Mouse (Mus musculus) forebrain, embryonic 16.5 days (tissue): ENCODE results near the gene Hist1h3f. TPM values are rescaled to one million over a fixed set of nuclear protein-coding genes. Genes with fewer than 3 reads are reported as not detected.
"Not testable (repeated sequence)": the region's sequence is repeated elsewhere in the genome, so short reads cannot be mapped to it uniquely, and the experiment has no call there.

Experiments
- ATAC-seq: fragments of 200-750 bp; cut with Nextera tagmentation; 2 replicates; pipeline ENCODE4 v1.8.0; 2017; ENCODE audit warnings: mild to moderate bottlenecking, moderate library complexity
- H3K27ac ChIP-seq: fragments of 300-500 bp; sonication (generic); 2 replicates; pipeline ENCODE4 v1.5.1; 2014; ENCODE audit warnings: low read length, control low read depth
- H3K27me3 ChIP-seq: fragments of 300-500 bp; sonication (generic); replicated peaks from 2 replicates; pipeline ENCODE4 v1.6.1; 2014; ENCODE audit warnings: low read length; ENCODE audit not compliant: control insufficient read depth, insufficient read depth
- H3K36me3 ChIP-seq: fragments of 300-500 bp; sonication (generic); 2 replicates; pipeline ENCODE4 v1.6.1; 2014; ENCODE audit not compliant: control insufficient read depth, insufficient read depth
- H3K4me1 ChIP-seq: fragments of 300-500 bp; sonication (generic); replicated peaks from 2 replicates; pipeline ENCODE4 v1.6.1; 2014; ENCODE audit warnings: low read length; ENCODE audit not compliant: control insufficient read depth, insufficient read depth
- H3K4me2 ChIP-seq: fragments of 300-500 bp; sonication (generic); 2 replicates; pipeline ENCODE4 v1.6.1; 2014; ENCODE audit warnings: mild to moderate bottlenecking, low read length, control low read depth
- H3K4me3 ChIP-seq: fragments of 300-500 bp; sonication (generic); replicated peaks from 2 replicates; pipeline ENCODE4 v1.5.1; 2014; ENCODE audit warnings: mild to moderate bottlenecking, low read length, control low read depth
- H3K9ac ChIP-seq: fragments of 300-500 bp; sonication (generic); replicated peaks from 2 replicates; pipeline ENCODE4 v1.6.1; 2014; ENCODE audit warnings: low read depth, low read length, control low read depth
- H3K9me3 ChIP-seq: fragments of 300-500 bp; sonication (generic); 2 replicates; pipeline ENCODE4 v1.6.1; 2016; ENCODE audit warnings: low read length; ENCODE audit not compliant: control insufficient read depth
- WGBS: fragments of 180-500 bp; shearing (Covaris S2); extraction: QIAGEN DNeasy Blood & Tissue Kit; methylation state at CpG from one replicate; pipeline ENCODE4 v1.1.7; 2014; 5-methylcytosine and 5-hydroxymethylcytosine counted together
- polyA plus RNA-seq: library from polyadenylated mRNA; unstranded; fragments of >200 nt; fragmentation: Nextera tagmentation; extraction: Ambion mirVana; gene quantifications from 2 replicates; pipeline ENCODE4 v1.2.1, GENCODE M21; 2015

Hist1h3f gene
- polyA plus RNA-seq, 1 experiment from 2014 or later: 0.30 TPM

- peak overlapping the region; percentile 55 for H3K4me3 ChIP-seq
- ATAC-seq: no peak
- peaks cover 36% of the 10 kb centered on the region for H3K4me1 ChIP-seq
- no peaks in the 10 kb centered on the region for H3K9me3 ChIP-seq
- H3K9ac ChIP-seq: peak overlapping the region; percentile 35
- peak overlapping the region; percentile 75 for H3K27ac ChIP-seq
- WGBS: under 1% methylated on average over 15 of the region's 15 CpGs
- peak overlapping the region; percentile 78 for H3K4me2 ChIP-seq
- H3K27me3 ChIP-seq: no peaks in the 10 kb centered on the region
- no peaks in the 10 kb centered on the region for H3K36me3 ChIP-seq
Observed at GRCm38 (mm10) chr13:23534368-23535131, 9.3 kb upstream of the Hist1h3f start.

DNA sequence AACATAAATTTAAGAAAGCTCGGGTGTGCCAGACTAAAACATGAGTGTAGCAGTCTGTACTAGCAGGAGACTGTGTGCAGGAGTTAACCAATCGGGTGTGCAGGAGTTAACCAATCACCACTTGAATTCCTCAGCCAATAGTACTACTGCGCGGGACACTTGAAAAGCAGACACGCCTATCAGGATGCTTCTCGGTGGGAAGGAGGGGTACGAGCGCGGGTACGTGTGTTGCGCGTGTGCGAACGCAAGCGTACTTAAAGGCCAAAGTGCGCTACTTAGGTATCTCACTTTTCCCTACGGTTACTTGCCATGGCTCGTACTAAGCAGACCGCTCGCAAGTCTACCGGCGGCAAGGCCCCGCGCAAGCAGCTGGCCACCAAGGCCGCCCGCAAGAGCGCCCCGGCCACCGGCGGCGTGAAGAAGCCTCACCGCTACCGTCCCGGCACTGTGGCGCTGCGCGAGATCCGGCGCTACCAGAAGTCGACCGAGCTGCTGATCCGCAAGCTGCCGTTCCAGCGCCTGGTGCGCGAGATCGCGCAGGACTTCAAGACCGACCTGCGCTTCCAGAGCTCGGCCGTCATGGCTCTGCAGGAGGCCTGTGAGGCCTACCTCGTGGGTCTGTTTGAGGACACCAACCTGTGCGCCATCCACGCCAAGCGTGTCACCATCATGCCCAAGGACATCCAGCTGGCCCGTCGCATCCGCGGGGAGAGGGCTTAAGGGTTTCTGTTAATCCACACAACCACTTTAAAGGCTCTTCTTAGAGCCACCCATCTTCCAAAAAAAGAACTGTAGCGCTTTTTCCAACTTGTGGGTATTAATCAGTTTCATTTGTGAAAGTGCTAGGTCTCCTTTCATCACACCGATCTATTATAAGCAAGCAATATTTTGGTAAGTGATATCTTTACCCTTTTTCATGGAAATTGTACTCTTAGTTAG, 8.4 kb upstream of the Hist1h3f start, which contains the start of gene Hist1h3g:
TSS of gene Hist1h3g (plus strand) at position 286 of the 939 bp plus-strand sequence.
- Histone ChIP-seq H3K4me2 (peak within 1 kb of the TSS; percentile 78), H3K4me1 (peaks cover 36% of the 10 kb centered on the region), H3K9ac (peak within 1 kb of the TSS; percentile 39), H3K27ac (peak within 1 kb of the TSS; percentile 75), H3K4me3 (peak within 1 kb of the TSS; percentile 55)
- ATAC-seq: peak; percentile 91
- H3K27me3 ChIP-seq, H3K36me3 ChIP-seq, H3K9me3 ChIP-seq: not testable (repeated sequence)
- under 1% methylated on average over 48 of the region's 62 CpGs for WGBS

GRCm38 (mm10) chr13:23536076-23536822, 7.6 kb upstream of the Hist1h3f start:
- Histone ChIP-seq H3K9ac (peak overlapping the region; percentile 39; the same call in 1 of the 2 replicates), H3K4me3 (peak overlapping the region; percentile 30), H3K36me3 (no peaks in the 10 kb centered on the region), H3K27me3 (no peaks in the 10 kb centered on the region), H3K9me3 (no peaks in the 10 kb centered on the region), H3K4me1 (peaks cover 36% of the 10 kb centered on the region), H3K4me2 (peak overlapping the region; percentile 29), H3K27ac (no peak overlapping the region)
- ATAC-seq: no peak
- 17% methylated on average over 7 of the region's 7 CpGs for WGBS

GRCm38 (mm10) chr13:23537006-23537710, 6.7 kb upstream of the Hist1h3f start:
- Histone ChIP-seq H3K4me2 (peak overlapping the region; percentile 38), H3K9me3 (no peaks in the 10 kb centered on the region), H3K36me3 (no peaks in the 10 kb centered on the region), H3K9ac (no peak overlapping the region), H3K4me1 (peaks cover 34% of the 10 kb centered on the region), H3K27ac (no peak overlapping the region), H3K27me3 (no peaks in the 10 kb centered on the region), H3K4me3 (peak overlapping the region; percentile 11; the same call in 1 of the 2 replicates)
- 81% methylated on average over 3 of the region's 3 CpGs for WGBS
- no peak for ATAC-seq

GRCm38 (mm10) chr13:23538249-23538648, 5.6 kb upstream of the Hist1h3f start:
- Histone ChIP-seq H3K36me3 (no peaks in the 10 kb centered on the region), H3K27me3 (no peaks in the 10 kb centered on the region), H3K4me3 (no peak overlapping the region), H3K4me2 (no peak overlapping the region), H3K9me3 (no peaks in the 10 kb centered on the region), H3K4me1 (peaks cover 24% of the 10 kb centered on the region), H3K9ac (no peak overlapping the region), H3K27ac (no peak overlapping the region)
- 87% methylated on average over 5 of the region's 5 CpGs for WGBS
- ATAC-seq: no peak

DNA sequence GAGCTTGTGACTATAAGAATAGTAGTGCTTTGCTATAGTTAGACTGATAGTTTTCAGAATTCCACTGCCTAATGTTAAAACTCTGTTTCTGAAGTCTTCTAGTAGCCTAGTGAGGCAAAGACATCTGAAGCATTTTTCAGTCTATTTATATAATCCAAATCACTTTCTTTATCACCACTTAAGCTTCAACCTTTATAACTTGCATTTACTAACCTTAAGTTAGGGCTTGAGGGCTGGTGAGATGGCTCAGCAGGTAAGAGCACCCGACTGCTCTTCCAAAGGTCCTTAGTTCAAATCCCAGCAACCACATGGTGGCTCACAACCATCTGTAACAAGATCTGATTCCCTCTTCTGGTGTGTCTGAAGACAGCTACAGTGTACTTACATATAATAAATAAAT, 4.0 kb upstream of the Hist1h3f start:
- H3K4me1 ChIP-seq: peaks cover 13% of the 10 kb centered on the region
- H3K36me3 ChIP-seq, ATAC-seq, H3K27ac ChIP-seq, H3K9ac ChIP-seq, H3K9me3 ChIP-seq, H3K4me3 ChIP-seq, H3K4me2 ChIP-seq, H3K27me3 ChIP-seq: not testable (repeated sequence)
- WGBS: 70% methylated on average over 1 of the region's 1 CpGs

GRCm38 (mm10) chr13:23541497-23541896, 2.4 kb upstream of the Hist1h3f start:
- 68% methylated on average over 3 of the region's 3 CpGs for WGBS
- Histone ChIP-seq H3K27me3 (no peaks in the 10 kb centered on the region), H3K36me3 (no peaks in the 10 kb centered on the region), H3K4me2 (no peak overlapping the region), H3K4me3 (no peak overlapping the region), H3K9ac (no peak overlapping the region), H3K4me1 (peaks cover 8% of the 10 kb centered on the region; the same call in 1 of the 2 replicates), H3K27ac (no peak overlapping the region), H3K9me3 (no peaks in the 10 kb centered on the region)
- no peak for ATAC-seq

GRCm38 (mm10) chr13:23542225-23542980, 1.4 kb upstream of the Hist1h3f start:
- not testable (repeated sequence) for ATAC-seq, H3K4me1 ChIP-seq, H3K9me3 ChIP-seq, H3K36me3 ChIP-seq, H3K27me3 ChIP-seq
- WGBS: 9% methylated on average over 3 of the region's 3 CpGs
- peak overlapping the region; percentile 33; the same call in 1 of the 2 replicates for H3K9ac ChIP-seq
- peak overlapping the region; percentile 58 for H3K4me2 ChIP-seq
- peak overlapping the region; percentile 48 for H3K27ac ChIP-seq
- peak overlapping the region; percentile 42 for H3K4me3 ChIP-seq
